Mouse (Mus musculus) embryonic facial prominence, embryonic 12.5 days (tissue): ENCODE results near the gene Cep68. TPM values are rescaled to one million over a fixed set of nuclear protein-coding genes. Genes with fewer than 3 reads are reported as not detected.

ENCODE experiments used
- ATAC-seq: fragments of 200-750 bp; cut with Nextera tagmentation; 2 replicates; pipeline ENCODE4 v1.8.0; 2017; ENCODE audit not compliant: insufficient number of reproducible peaks, insufficient read depth, low FRiP score, low TSS enrichment
- H3K27ac ChIP-seq: fragments of 300-500 bp; sonication (generic); 2 replicates; pipeline ENCODE4 v1.5.1; 2016; ENCODE audit warnings: mild to moderate bottlenecking
- H3K27me3 ChIP-seq: fragments of 300-500 bp; sonication (generic); 2 replicates; pipeline ENCODE4 v1.6.1; 2016; ENCODE audit warnings: mild to moderate bottlenecking, moderate library complexity
- H3K36me3 ChIP-seq: fragments of 300-500 bp; sonication (generic); 2 replicates; pipeline ENCODE4 v1.6.1; 2016; ENCODE audit warnings: mild to moderate bottlenecking
- H3K4me1 ChIP-seq: fragments of 300-500 bp; sonication (generic); 2 replicates; pipeline ENCODE4 v1.6.1; 2016
- H3K4me2 ChIP-seq: fragments of 300-500 bp; sonication (generic); replicated peaks from 2 replicates; pipeline ENCODE4 v1.6.1; 2016; ENCODE audit warnings: mild to moderate bottlenecking, moderate library complexity
- H3K4me3 ChIP-seq: fragments of 300-500 bp; sonication (generic); 2 replicates; pipeline ENCODE4 v1.5.1; 2016; ENCODE audit warnings: mild to moderate bottlenecking
- H3K9ac ChIP-seq: fragments of 300-500 bp; sonication (generic); 2 replicates; pipeline ENCODE4 v1.6.1; 2016; ENCODE audit warnings: mild to moderate bottlenecking, moderate library complexity
- H3K9me3 ChIP-seq: fragments of 300-500 bp; sonication (generic); 2 replicates; pipeline ENCODE4 v1.6.1; 2016; ENCODE audit warnings: mild to moderate bottlenecking, moderate library complexity
- WGBS: fragments of 180-500 bp; shearing (Covaris S2); methylation state at CpG from one replicate; pipeline ENCODE4 v1.1.7; 2016; 5-methylcytosine and 5-hydroxymethylcytosine counted together
- polyA plus RNA-seq: library from polyadenylated mRNA; unstranded; fragments of >200 nt; fragmentation: Nextera tagmentation; extraction: Ambion mirVana; gene quantifications from 2 replicates; pipeline ENCODE4 v1.2.1, GENCODE M21; 2016

Gene Cep68
- polyA plus RNA-seq, 1 experiment from 2014 or later = 40.2 TPM

- no peaks in the 10 kb centered on the region for H3K9me3 ChIP-seq
- H3K27me3 ChIP-seq = no peaks in the 10 kb centered on the region
- no peak overlapping the region for H3K4me3 ChIP-seq
- H3K4me1 ChIP-seq = peaks cover 17% of the 10 kb centered on the region
- no peaks in the 10 kb centered on the region for H3K36me3 ChIP-seq
- no peak overlapping the region; the same call in 1 of the 2 replicates for H3K4me2 ChIP-seq
- no peak overlapping the region for H3K27ac ChIP-seq
- no peak overlapping the region for H3K9ac ChIP-seq
- no peak for ATAC-seq
- WGBS = 87% methylated on average over 6 of the region's 6 CpGs
Measured at GRCm38 (mm10) chr11:20250476-20251178, 1.4 kb upstream of the Cep68 start.

- peak; percentile 43 for ATAC-seq
- H3K27ac ChIP-seq = peak overlapping the region; percentile 84
- H3K4me3 ChIP-seq = peak overlapping the region; percentile 78
- H3K36me3 ChIP-seq = no peaks in the 10 kb centered on the region
- peak overlapping the region; percentile 93 for H3K9ac ChIP-seq
- H3K4me1 ChIP-seq = peaks cover 27% of the 10 kb centered on the region
- H3K9me3 ChIP-seq = no peaks in the 10 kb centered on the region
- no peaks in the 10 kb centered on the region for H3K27me3 ChIP-seq
- WGBS = under 1% methylated on average over 38 of the region's 39 CpGs
- peak overlapping the region; percentile 80 for H3K4me2 ChIP-seq
Measured at GRCm38 (mm10) chr11:20248840-20249239, 389 bp downstream of the Cep68 start.

- 11% methylated on average over 4 of the region's 4 CpGs for WGBS
- Histone ChIP-seq H3K4me3 (peak overlapping the region; percentile 78), H3K9ac (peak overlapping the region; percentile 93), H3K36me3 (no peaks in the 10 kb centered on the region), H3K27me3 (no peaks in the 10 kb centered on the region), H3K27ac (peak overlapping the region; percentile 84; the same call in 1 of the 2 replicates), H3K9me3 (no peaks in the 10 kb centered on the region), H3K4me1 (peaks cover 32% of the 10 kb centered on the region), H3K4me2 (peak overlapping the region; percentile 80)
- no peak for ATAC-seq
Measured at GRCm38 (mm10) chr11:20248277-20248676, 952 bp downstream of the Cep68 start.

- WGBS = 84% methylated on average over 8 of the region's 8 CpGs
- H3K36me3 ChIP-seq = 0 out of 2 replicates have a peak, but pooled peaks cover 6% of the 10 kb centered on the region
- no peak overlapping the region for H3K27ac ChIP-seq
- no peak for ATAC-seq
- H3K4me1 ChIP-seq = peaks cover 39% of the 10 kb centered on the region
- peak overlapping the region; percentile 80 for H3K4me2 ChIP-seq
- no peaks in the 10 kb centered on the region for H3K9me3 ChIP-seq
- no peak overlapping the region for H3K4me3 ChIP-seq
- no peaks in the 10 kb centered on the region for H3K27me3 ChIP-seq
- no peak overlapping the region for H3K9ac ChIP-seq
Measured at GRCm38 (mm10) chr11:20247146-20247855, 1.9 kb downstream of the Cep68 start.

- WGBS = 77% methylated on average over 1 of the region's 1 CpGs
- no peak for ATAC-seq
- Histone ChIP-seq H3K36me3 (peaks cover 10% of the 10 kb centered on the region), H3K4me1 (peaks cover 39% of the 10 kb centered on the region), H3K4me3 (no peak overlapping the region), H3K4me2 (no peak overlapping the region), H3K27me3 (no peaks in the 10 kb centered on the region), H3K9ac (no peak overlapping the region), H3K27ac (no peak overlapping the region), H3K9me3 (no peaks in the 10 kb centered on the region)
Measured at GRCm38 (mm10) chr11:20246616-20247015, 2.6 kb downstream of the Cep68 start.

GRCm38 (mm10) chr11:20245316-20245715, 3.9 kb downstream of the Cep68 start:
- peaks cover 22% of the 10 kb centered on the region for H3K36me3 ChIP-seq
- H3K9ac ChIP-seq = no peak overlapping the region
- 86% methylated on average over 6 of the region's 6 CpGs for WGBS

GRCm38 (mm10) chr11:20244336-20245290, 4.6 kb downstream of the Cep68 start:
- H3K4me1 ChIP-seq = peaks cover 39% of the 10 kb centered on the region
- ATAC-seq = no peak
- H3K9ac ChIP-seq = no peak overlapping the region

More at GRCm38 (mm10) chr11:20245316-20245715, 3.9 kb downstream of the Cep68 start:
- Histone ChIP-seq H3K4me2 (no peak overlapping the region), H3K9me3 (no peaks in the 10 kb centered on the region), H3K27ac (no peak overlapping the region), H3K4me1 (peaks cover 39% of the 10 kb centered on the region), H3K4me3 (no peak overlapping the region), H3K27me3 (no peaks in the 10 kb centered on the region)
- ATAC-seq = no peak

GRCm38 (mm10) chr11:20243214-20243913, 5.9 kb downstream of the Cep68 start:
- Histone ChIP-seq H3K4me3 (no peak overlapping the region), H3K36me3 (peaks cover 42% of the 10 kb centered on the region), H3K27me3 (no peaks in the 10 kb centered on the region), H3K9me3 (no peaks in the 10 kb centered on the region), H3K27ac (peak overlapping the region; percentile 52), H3K4me1 (peaks cover 37% of the 10 kb centered on the region), H3K4me2 (no peak overlapping the region), H3K9ac (0 out of 2 replicates have a peak overlapping the region, but pooled peaks have one; percentile 12)
- 31% methylated on average over 9 of the region's 9 CpGs for WGBS
- no peak for ATAC-seq

More at GRCm38 (mm10) chr11:20244336-20245290, 4.6 kb downstream of the Cep68 start:
- Histone ChIP-seq H3K9me3 (no peaks in the 10 kb centered on the region), H3K4me2 (no peak overlapping the region), H3K27me3 (no peaks in the 10 kb centered on the region), H3K36me3 (peaks cover 29% of the 10 kb centered on the region), H3K27ac (peak overlapping the region; percentile 5; the same call in 1 of the 2 replicates), H3K4me3 (no peak overlapping the region)
- 80% methylated on average over 16 of the region's 16 CpGs for WGBS

GRCm38 (mm10) chr11:20242366-20243056, 6.7 kb downstream of the Cep68 start:
- Histone ChIP-seq H3K9me3 (no peaks in the 10 kb centered on the region), H3K4me3 (no peak overlapping the region), H3K9ac (no peak overlapping the region), H3K27ac (no peak overlapping the region; the same call in 1 of the 2 replicates), H3K27me3 (no peaks in the 10 kb centered on the region), H3K36me3 (peaks cover 48% of the 10 kb centered on the region), H3K4me2 (no peak overlapping the region), H3K4me1 (peaks cover 29% of the 10 kb centered on the region)
- no peak for ATAC-seq
- 72% methylated on average over 6 of the region's 6 CpGs for WGBS

- peaks cover 59% of the 10 kb centered on the region for H3K36me3 ChIP-seq
- WGBS = 91% methylated on average over 7 of the region's 7 CpGs
- H3K4me1 ChIP-seq = peaks cover 22% of the 10 kb centered on the region
- H3K4me3 ChIP-seq = no peak overlapping the region
- ATAC-seq = no peak
- H3K27ac ChIP-seq = no peak overlapping the region
- no peaks in the 10 kb centered on the region for H3K27me3 ChIP-seq
- no peaks in the 10 kb centered on the region for H3K9me3 ChIP-seq
- no peak overlapping the region for H3K9ac ChIP-seq
- no peak overlapping the region for H3K4me2 ChIP-seq
Measured at GRCm38 (mm10) chr11:20241311-20241710, 7.9 kb downstream of the Cep68 start.
